Mouse (Mus musculus): Measurements from ENCODE around the gene Rapgef1.

Rapgef1 gene

DNA sequence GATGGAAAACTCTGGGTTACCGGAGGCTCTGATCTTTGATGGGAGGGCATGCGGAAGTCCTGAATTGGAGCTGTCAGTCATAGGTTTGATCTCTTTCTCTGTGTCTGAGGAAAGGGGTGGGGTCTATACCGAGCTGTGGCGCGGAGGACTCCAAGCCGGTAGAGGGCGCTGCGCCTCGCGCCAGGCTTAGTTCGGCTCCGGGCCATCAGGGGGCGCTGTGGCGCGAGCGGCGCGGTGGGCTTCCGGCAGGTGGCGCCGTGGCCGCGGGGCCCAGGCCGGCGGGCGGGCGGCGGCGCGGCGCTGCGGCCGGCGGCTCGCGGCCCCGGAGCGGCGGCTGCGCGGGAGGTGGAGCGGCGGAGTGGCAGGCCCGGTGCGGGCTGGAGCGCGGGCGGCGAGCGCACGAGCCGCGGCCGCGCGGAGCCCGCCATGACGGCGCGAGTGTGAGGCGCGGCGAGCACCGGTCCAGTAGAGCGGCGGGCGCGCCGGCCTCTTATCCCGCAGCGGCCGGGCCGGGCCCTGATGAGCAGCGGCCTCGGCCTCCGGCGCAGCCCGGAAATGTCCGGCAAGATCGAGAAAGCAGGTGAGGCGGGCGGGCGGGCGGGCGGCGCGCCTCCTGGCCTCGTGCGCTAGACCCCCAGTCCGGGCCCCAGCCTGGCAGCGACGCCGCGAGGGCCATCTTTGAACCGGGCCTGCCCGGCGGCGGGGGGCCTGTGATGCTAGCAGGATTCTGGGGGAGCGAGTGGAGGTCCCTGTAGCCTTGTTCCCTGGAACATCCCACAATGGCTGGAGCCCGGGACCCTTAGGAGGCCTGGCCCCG lies at the start of gene Rapgef1:
Gene Rapgef1, plus strand, starts transcription at position 237 of the 817 bp plus-strand sequence.
- DNase-seq (ENCODE audit: low read depth, low spot score) = peak; percentile 88

DNA sequence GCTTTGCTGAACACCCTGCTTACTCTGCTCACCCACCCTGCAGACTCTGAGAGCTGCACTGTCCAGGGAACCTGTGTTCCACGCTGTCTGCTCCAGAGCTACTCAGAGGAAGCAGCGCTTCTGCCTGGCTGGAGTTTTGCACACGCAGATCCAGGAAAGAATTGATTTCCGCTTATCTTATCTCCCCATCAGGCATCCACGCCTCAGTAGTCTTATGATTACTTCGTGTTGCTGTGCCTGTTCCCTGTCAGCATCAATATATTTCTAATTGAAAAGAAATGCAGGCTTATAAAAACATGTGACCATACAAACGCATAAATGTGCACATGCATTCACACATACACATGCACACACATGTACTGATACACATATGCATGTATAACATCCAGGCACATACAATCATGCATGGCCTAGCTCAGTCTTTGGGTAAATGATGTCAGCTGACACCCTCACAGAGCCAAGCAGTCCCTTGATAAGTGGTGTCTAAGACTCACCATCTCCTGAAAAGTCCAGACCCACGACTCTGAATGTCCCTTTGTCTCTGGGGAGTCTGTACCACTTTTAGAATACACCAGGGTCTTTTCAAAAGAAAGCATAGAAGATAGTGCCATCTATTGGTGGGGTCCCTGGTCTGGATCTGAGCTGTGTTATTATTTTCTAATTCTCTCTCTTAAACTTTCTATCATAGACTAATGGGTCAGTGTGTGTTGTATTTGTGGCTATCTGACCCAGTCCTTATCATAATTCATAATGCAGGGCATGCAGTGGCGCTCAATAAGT lies 47.4 kb upstream of the Rapgef1 start:
- no peak for DNase-seq (ENCODE audit: low read depth, low spot score)

DNA sequence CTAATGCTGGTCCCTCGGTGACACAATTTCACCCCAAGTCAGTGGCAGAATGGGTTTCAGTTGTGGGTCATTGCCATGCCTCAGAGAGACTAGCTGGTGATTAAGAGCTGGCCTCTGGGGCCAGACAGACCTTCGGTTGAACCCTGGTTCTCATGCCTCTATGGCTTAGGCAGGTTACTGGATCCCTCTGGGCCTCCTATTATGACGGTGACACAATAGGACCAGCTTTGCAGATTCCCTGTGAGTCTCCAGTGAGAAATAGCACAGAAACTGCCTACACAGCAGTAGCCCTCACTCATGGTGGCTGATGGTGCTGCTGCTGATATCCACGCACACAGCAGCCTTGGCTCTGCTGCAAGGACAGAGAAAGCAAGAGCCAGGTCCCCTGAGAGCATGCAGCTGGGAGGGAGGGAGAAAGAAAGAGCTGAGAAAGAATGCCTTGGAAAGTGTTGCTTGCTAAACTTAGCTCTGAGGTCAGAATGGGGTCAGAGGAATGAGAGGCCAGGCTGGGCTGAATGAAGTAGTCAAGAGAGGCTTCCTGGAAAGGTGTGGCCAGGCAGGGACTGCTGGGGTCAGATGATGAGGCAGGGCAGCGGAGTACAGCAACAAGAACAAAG lies 46.6 kb upstream of the Rapgef1 start:
- DNase-seq (ENCODE audit: low read depth, low spot score) = no peak

DNA sequence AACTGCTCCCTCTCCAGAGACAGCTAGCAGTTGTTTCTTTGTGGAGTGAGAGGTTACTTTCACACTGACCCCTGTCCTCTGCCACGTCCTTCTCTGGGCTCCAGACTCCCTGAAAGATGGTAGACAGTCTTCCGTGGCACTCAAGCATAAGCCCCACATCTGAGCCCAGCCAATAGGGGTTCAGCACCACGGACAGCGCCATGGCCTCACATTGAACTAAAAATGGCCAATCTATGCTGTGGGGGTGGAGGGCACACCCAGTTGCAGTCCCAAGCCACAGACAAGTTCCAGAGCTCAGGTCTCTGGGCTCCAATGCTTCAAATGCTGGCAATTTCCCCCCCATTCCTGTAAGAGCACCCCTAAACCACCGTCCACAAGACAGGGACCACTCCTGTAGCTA lies 45.9 kb upstream of the Rapgef1 start:
- DNase-seq (ENCODE audit: low read depth, low spot score) = peak; percentile 86

DNA sequence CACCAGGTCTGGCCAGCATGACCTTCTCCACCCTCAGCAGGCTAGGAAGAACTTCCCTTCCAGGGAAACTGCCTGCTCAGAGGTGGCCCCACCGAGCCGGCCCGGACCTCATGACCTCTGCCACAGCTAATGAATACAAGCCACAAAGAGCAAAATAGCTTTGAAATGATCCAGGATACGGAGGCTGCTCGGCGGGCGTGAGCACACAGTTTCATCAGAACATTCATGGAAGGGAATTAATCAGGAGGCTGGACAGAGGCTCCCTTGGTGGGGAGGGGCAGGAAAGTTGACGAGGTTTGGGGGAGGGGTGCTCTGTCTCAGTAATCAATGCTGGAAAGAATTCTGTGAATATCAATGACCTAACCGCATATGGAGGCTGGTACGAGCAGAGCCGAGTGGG lies 45.3 kb upstream of the Rapgef1 start:
- no peak for DNase-seq (ENCODE audit: low read depth, low spot score)

DNA sequence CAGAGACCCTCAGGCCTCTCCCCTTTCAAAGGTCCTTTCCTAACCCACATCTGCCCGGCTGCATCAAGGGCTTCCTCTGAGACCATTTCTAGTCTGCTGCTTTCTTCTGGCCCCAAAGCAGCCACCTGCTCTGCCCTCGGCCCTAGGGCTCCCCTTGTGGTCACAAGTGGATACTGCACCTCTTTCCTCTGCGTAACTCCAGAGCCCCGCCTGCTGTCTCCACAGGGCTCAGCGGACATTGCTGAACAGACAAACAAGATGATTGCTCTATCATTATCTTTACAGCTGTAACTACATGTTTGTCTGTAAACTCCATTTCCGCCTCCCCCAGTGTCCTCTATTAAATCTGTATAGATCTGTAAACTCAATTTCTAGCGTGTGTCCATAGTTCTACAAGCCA lies 37.1 kb upstream of the Rapgef1 start:
- peak; percentile 85 for DNase-seq (ENCODE audit: low read depth, low spot score)

DNA sequence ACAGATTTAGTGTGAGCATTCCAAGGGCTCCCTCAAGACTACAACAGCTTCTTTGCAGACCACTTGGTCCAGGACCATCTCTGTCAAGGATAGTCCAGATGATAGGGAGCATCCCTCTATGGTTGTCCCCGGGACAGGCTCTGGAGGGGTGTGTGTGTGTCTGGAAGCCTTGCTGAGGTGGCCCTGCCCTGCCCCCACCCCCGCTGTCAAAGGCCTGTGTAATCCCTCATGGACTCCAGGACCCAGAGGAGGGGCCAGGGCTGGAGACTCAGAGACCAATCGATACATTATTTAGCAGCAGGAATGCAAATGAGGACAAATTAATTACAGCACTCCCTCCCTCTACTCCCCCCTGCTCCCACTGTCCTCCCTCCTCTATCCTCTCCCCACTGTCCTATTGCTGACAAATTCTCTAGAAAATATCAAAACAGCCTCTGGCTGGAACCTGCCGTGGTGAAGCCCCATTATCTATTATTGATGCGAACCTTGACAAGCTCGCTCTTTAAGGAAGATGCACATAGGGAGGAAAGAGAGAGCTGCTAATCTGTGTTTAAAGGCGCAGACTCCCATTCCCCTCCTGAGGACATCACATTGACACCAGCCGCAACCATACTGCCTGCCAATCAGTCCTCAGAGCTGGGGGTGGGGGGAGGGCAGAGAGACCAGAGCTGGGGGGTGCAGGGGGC lies 33.4 kb upstream of the Rapgef1 start:
- no peak for DNase-seq (ENCODE audit: low read depth, low spot score)

DNA sequence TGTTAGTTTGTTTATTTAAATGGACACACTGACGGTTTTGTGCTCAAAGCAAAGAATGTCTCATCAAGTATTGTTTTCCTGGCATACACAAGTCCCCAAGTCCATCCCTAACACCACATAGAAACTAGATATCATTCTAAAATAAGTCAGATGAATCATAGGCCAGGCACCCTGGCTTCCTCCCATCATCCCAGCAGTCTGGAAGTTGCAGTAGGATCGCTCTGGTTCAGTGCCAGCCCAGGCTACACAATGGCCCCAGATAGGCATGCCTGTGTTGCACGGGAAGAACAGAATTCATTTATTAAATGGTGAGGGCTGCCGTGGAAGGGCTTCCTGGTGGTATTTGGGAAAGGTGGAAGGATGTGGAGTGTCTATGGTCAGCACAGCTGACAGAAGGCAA lies 31.5 kb upstream of the Rapgef1 start:
- no peak for DNase-seq (ENCODE audit: low read depth, low spot score)

DNA sequence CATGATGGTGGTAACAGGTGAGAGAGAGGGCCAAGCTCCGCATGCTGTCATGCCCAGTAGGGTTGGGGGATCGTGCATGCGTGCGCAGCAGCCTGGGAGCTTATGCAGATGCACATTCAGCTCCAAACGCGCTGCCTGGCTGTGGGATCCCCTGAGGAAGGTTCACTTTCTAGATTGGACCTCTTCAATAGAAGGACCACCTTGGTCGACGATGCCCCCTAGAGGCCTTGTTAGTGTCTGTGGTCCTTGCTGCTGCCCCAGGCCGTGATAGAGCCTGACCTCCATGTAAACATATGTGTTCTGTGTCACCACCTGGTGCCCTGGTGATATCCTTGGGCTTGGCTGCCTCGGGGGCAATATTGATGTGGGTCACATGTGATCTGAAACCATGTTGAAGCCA lies 30.3 kb upstream of the Rapgef1 start:
- DNase-seq (ENCODE audit: low read depth, low spot score) = peak; percentile 60

DNA sequence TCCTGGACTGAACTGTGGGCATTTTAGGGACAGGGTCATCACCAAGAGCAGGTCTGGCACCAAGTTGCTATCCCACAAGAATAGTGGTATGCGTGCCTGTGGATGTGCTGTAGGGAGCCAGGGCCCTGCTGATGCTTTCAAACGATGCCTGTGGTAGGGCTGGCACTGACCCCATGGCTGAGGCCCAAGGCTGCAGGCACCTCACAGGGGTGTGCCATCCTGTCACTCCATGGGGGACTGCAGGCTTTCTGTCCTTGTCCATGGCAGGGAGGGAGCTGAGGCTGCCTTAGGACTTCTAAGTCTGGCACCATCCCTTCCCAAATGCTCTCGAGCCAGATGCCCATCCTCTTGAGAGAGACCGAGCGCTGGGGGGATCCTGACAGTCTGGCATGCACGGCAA lies 27.9 kb upstream of the Rapgef1 start:
- no peak for DNase-seq (ENCODE audit: low read depth, low spot score)

DNA sequence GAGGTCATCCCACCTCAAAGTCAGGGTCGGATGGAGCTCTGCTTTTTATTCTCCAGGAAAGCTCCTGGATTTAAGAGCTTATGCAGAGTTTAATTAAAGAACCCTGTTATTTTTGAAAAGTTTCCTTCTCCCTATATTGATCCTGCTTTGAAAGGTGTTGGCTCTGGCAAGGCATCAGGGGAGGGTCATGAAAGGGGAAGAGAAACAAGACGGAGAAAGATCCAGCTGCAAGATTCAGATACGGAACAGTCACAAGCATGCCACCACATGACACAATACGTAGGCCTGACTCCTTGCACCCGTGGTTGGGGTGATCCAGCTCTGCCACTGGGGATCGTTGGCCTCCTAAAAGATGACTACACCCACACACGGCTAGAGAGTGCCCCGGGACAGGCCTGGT lies 27.0 kb upstream of the Rapgef1 start:
- no peak for DNase-seq (ENCODE audit: low read depth, low spot score)

DNA sequence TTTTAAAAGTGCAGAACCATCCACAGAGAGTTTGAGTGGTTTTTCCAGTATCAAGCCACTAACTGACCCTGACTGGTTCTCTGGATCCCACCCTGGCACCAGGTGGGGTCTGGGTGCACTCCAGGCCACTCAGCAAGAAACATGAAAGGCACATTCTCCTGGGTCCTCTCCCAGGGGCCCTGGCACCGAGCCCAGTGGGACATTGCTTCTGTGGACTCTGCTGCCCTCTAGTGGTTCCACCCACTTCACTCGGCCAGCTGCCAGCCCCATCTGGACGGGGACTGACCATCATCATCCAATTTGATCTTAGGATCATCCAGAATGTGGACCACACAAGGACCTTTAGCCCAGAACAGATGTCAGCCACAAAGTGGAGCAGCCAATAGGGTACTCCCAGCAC lies 15.6 kb upstream of the Rapgef1 start:
- peak; percentile 76 for DNase-seq (ENCODE audit: low read depth, low spot score)

DNA sequence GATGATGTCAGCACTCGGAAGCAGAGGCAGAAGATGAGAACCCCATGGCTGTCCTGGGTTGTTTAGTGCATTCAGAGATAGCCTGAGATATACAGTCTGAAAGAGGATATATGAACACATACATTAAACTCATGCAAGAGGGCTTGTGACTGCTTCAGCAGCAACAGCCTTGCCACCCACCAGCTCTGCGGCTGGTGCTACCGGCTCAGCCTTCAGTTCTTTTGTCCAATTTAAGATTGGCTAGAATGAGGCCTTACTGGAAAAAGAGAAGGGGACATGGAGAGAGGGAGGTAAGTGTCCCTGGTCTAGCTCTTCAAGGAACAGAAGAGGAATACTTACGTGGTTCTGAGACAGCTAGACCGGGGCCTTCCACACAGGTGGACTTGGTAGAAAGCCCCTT lies 13.9 kb upstream of the Rapgef1 start:
- DNase-seq (ENCODE audit: low read depth, low spot score) = no peak

DNA sequence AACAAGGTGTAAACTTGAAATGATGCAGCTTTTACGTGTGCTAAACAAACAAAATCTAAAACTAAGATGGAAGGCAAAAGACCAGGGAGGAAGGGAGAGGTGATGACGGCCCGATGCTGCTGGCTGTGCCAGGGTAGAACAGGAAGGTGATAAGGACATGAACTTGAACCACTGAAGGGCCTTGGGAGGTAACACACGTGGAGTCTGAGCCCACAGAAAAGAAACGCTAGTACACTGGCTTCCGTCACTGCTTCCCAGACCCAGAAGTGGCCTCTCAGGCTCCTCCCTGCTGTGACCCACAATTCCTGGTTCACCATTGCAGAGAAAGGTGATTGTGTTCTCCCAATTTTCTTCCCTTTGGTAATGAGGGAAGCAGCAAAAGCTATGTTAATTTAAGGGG lies 13.1 kb upstream of the Rapgef1 start:
- no peak for DNase-seq (ENCODE audit: low read depth, low spot score)

DNA sequence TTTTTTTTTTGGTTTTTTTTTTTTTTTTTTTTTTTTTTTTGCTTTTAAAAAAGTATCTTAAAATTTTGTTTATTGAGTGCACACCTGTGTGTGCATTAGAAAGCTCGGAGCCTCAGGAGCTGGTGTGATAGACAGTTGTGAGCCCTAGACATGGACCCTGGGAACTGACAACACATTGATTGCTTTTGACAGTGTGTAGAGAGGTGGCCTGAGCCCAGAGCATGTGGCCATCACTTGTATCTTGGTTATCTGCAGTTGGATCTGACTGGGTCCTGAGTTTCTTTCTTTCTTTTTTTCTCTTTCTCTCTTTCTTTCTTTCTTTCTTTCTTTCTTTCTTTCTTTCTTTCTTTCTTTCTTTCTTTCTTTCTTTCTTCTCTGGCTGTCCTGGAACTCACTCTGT lies 2.2 kb upstream of the Rapgef1 start:
- DNase-seq (ENCODE audit: low read depth, low spot score) = no peak

DNA sequence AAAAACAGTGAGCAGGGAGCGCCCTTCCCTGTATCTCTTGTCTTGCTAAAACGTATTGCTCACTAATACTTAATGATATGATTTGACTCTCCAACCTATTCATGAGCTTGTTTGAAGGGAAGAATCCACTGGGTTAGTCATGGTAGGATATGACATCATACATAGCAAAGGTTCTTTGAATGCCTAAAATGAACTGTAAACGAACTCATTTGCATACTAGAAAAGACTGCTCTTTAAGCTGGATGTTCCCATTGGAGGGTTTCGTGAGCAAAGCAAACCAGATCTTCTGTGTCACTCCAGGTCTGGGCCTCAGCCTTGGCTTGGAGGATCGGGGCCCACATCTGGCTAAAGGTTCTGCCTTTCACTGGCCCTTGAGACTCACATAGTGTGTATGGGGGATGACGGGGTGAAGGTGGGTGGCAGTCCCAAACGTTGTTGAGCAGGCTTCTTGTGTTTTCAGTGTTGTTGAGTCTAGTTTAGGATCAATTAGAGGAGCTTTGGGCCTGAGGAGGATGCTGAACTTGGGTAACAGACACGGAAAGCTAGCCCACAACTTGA lies 515 bp upstream of the Rapgef1 start:
- DNase-seq (ENCODE audit: low read depth, low spot score) = no peak

DNA sequence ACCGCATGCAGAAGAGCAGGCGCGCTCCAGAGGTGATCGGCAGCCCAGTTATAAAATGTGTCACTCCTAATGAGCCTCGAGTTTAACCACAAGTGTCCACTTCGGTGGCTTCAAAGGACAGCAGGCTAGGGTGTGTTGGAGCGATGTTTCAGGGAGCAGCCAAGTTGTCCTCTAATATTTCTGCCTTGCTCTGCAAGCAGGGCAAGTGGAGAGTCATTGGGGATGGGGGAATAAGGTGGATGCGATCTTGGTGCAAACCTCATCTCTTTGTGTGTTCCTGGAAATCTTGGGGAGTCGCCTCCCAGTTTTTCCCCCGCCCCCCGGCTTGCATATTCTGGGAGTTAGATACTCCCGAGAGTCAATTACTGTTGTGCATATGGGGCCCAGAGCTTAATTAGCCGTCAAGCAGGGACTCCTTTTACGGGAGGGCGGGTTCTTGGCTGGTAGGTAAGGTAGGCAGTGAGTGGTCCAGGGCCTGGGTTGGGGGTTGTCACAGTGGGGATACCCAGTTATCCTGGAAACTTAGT lies 844 bp downstream of the Rapgef1 start:
- DNase-seq (ENCODE audit: low read depth, low spot score) = peak; percentile 22

DNA sequence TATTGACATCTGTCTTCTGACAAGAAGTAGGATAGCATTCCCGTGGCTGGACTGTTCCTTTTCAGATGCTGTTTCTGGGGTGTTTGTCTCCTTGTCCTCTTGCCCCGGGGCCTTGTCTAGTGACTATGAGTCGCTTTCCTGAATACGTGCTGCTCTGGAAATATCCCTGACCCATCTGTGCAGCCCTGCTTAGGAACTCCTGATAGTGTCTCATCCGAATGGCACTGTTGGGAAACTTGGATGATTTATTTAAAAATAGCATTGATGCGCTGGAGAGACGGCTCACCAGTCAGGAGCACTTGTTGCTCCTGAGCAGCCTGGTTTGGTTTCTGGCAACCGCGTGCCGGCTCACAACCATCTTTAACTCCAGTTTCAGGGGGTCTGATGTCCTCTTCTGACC lies 1.6 kb downstream of the Rapgef1 start:
- DNase-seq (ENCODE audit: low read depth, low spot score) = no peak

DNA sequence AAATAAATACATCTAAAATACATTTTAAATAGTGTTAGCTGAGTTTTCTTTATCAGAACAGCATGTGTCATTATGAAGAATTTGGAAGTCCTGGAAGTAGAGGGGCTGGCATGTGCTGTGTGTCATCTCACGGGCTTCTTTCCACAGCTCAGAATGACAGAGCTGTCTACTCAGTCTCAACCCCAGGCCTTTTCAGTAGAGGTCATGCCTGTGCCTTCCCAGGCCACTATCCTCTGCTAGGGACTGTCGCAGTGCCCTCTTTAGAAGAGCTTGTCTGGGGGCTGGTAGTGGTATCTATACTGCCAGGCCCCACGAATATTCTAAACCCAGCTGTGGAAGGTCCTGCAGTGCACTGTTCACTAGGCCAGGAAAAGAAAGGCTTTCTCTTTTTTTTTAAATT lies 2.1 kb downstream of the Rapgef1 start:
- no peak for DNase-seq (ENCODE audit: low read depth, low spot score)

DNA sequence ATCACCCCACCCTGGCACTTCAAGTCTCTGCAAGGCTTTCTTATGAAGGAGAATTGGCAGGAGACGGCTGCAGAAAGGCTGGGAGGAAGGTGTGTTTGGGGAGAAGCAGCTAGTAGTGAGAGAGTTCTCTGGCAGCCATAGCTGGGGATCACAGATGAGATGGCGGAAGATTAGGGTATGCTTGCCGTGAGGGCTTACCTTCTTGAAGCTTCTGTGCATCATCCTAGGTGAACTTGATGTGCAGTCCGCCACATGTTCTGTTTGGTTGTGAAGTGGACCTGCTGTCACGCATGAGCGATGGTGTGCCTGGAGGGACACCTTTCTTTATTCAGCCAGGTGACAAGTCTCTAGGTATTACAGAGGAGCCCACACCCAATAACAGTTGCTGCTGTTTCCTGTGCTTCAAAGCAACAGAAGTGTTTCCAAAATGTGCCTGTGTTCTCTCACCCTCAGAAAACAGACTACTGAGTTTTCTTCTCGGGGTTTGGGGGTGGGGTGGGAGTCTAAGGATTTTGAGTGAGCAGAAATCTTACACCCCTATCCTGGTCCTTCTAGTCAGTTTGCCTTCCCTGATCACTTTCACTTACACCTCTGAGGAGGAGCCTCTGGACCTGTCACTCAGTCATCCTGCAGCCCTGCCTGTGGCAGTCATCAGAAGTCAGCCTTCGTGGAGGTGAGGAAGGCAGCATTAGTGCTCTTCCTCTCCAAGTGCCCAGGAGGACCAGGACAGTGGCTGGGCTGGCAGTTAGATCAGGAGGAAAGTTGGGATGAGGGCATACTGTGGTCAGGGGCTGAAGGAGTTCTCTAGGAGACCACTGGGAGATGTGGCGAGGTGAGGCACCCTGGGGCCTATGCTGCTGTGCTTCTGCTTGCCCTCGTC lies 2.8 kb downstream of the Rapgef1 start:
- no peak for DNase-seq (ENCODE audit: low read depth, low spot score)

Measured in ZHBTc4 (cell line).